Comparison of ENCODE assay signal across 26 mouse cellular contexts in the genomic region with DNA sequence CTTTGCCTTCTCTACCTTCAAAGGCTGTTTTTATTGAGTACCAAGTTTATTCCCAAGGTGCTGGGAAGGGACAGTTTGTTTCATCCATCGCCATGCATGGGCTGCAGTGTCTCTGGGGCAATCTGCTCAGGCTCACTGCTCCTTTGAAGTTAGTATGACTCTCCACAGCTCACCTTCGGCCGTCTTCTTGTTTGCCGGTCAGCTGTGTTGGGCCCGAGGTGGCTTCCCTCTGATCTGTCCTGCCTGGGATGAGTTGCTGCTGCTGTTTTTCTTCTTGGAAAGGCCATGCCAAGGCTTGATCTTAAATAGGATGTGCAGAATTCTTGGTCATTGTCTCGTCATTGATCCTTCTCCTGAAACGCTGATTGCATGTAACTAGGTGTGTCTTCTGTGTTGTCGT. TPM values are rescaled to one million over a fixed set of nuclear protein-coding genes. Genes with fewer than 3 reads are reported as not detected.
DNase-seq lines count a peak whose midpoint lies in the region; ATAC-seq and TF ChIP-seq lines count a peak whose summit lies in the region.
"Had no signal": no experiment of that assay in that cellular context is flagged by ENCODE, and none has a peak within 500 bp of the region (broad histone marks: within the 10 kb centered on the region; RNA-seq: fewer than 3 reads in every experiment).

No protein-coding gene starts in this region.

- no peak overlapping the region for H3K4me2 ChIP-seq in heart, embryonic 13.5 days
- no peak overlapping the region for H3K4me2 ChIP-seq in limb, embryonic 12.5 days
- peak overlapping the region; percentile 69 for H3K4me2 ChIP-seq in liver, embryonic 14.5 days (ENCODE audit: low read depth)
- no peak overlapping the region for H3K4me2 ChIP-seq in stomach, postnatal 0 days (replicated peaks; ENCODE audit: low read depth)
- H3K4me2 ChIP-seq: embryonic facial prominence, embryonic 15.5 days; midbrain, embryonic 15.5 days; neural tube, embryonic 13.5 days had no signal

- no peak overlapping the region for H3K4me3 ChIP-seq in heart, embryonic 13.5 days
- H3K4me3 ChIP-seq in limb, embryonic 12.5 days (replicated peaks): no peak overlapping the region
- no peak overlapping the region for H3K4me3 ChIP-seq in limb, embryonic 10.5 days
- no peak overlapping the region for H3K4me3 ChIP-seq in liver, embryonic 14.5 days (ENCODE audit: insufficient read depth in 1 of 2, low read depth in 2 of 2, low read length in 2 of 2)
- H3K4me3 ChIP-seq in stomach, postnatal 0 days (ENCODE audit: low read depth, low read length): no peak overlapping the region
- H3K4me3 ChIP-seq in layer of hippocampus, adult 2 months: no peak overlapping the region
- H3K4me3 ChIP-seq: embryonic facial prominence, embryonic 15.5 days; forebrain, embryonic 10.5 days; midbrain, embryonic 15.5 days; myocyte; neural tube, embryonic 13.5 days had no signal

- no peak overlapping the region for H3K9ac ChIP-seq in heart, embryonic 13.5 days
- no peak overlapping the region for H3K9ac ChIP-seq in limb, embryonic 12.5 days (replicated peaks)
- H3K9ac ChIP-seq in liver, embryonic 14.5 days (replicated peaks): no peak overlapping the region
- no peak overlapping the region for H3K9ac ChIP-seq in stomach, postnatal 0 days (ENCODE audit: low read length)
- H3K9ac ChIP-seq: embryonic facial prominence, embryonic 15.5 days; midbrain, embryonic 15.5 days; neural tube, embryonic 13.5 days had no signal

- intact Hi-C loops in heart, postnatal 14 days (cut with DNase I): no loop called here

- H3K36me3 ChIP-seq in heart, embryonic 13.5 days: peaks cover 4% of the 10 kb centered on the region; the same call in 1 of the 2 replicates
- H3K36me3 ChIP-seq in limb, embryonic 12.5 days: 0 out of 2 replicates have a peak, but pooled peaks cover 5% of the 10 kb centered on the region
- peaks cover 24% of the 10 kb centered on the region for H3K36me3 ChIP-seq in limb, embryonic 10.5 days
- H3K36me3 ChIP-seq in liver, embryonic 14.5 days (replicated peaks; ENCODE audit: control insufficient read depth, insufficient read depth, low read depth): peaks cover 3% of the 10 kb centered on the region
- H3K36me3 ChIP-seq in stomach, postnatal 0 days (ENCODE audit: control insufficient read depth, insufficient read depth, low read length): no peaks in the 10 kb centered on the region
- H3K36me3 ChIP-seq: embryonic facial prominence, embryonic 15.5 days; midbrain, embryonic 15.5 days; neural tube, embryonic 13.5 days had no signal

- H3K9me3 ChIP-seq in heart, embryonic 13.5 days: peaks cover 4% of the 10 kb centered on the region; the same call in 1 of the 2 replicates
- peaks cover 7% of the 10 kb centered on the region; the same call in 1 of the 2 replicates for H3K9me3 ChIP-seq in limb, embryonic 12.5 days
- no peaks in the 10 kb centered on the region for H3K9me3 ChIP-seq in limb, embryonic 10.5 days (replicated peaks)
- H3K9me3 ChIP-seq in liver, embryonic 14.5 days (ENCODE audit: control insufficient read depth, low read length): no peaks in the 10 kb centered on the region
- H3K9me3 ChIP-seq in stomach, postnatal 0 days (ENCODE audit: control insufficient read depth, low read length): no peaks in the 10 kb centered on the region
- H3K9me3 ChIP-seq: embryonic facial prominence, embryonic 15.5 days; midbrain, embryonic 15.5 days; neural tube, embryonic 13.5 days had no signal

- peaks cover 61% of the 10 kb centered on the region for H3K4me1 ChIP-seq in heart, embryonic 13.5 days
- peaks cover 56% of the 10 kb centered on the region for H3K4me1 ChIP-seq in limb, embryonic 12.5 days (replicated peaks)
- peaks cover 57% of the 10 kb centered on the region for H3K4me1 ChIP-seq in limb, embryonic 10.5 days
- H3K4me1 ChIP-seq in liver, embryonic 14.5 days (replicated peaks; ENCODE audit: control insufficient read depth in 2 of 2, insufficient read depth in 2 of 2, low read length in 1 of 2): peaks cover 65 to 68% of the 10 kb centered on the region in 2 experiments
- peaks cover 18% of the 10 kb centered on the region; the same call in 1 of the 2 replicates for H3K4me1 ChIP-seq in stomach, postnatal 0 days (replicated peaks; ENCODE audit: control insufficient read depth, insufficient read depth)

- no peak for DNase-seq in heart, postnatal 14 days
- DNase-seq in limb, embryonic 10.5 days (ENCODE audit: low spot score): no peak
- DNase-seq in liver, embryonic 14.5 days (ENCODE audit: low read depth in 3 of 3, low spot score in 3 of 3): no peak
- DNase-seq in stomach, postnatal 0 days (ENCODE audit: low spot score): no peak
- DNase-seq in layer of hippocampus, adult 2 months (ENCODE audit: low spot score in 2 of 2): no peak
- DNase-seq: cerebellum, adult 11-12 months; cerebellum, postnatal 14 days; gastrocnemius, postnatal 14 days; kidney, postnatal 36 days; layer of hippocampus, adult 9-11 months; retina, postnatal 1 day; thymus, adult 2 months; thymus, postnatal 4 days had no signal

- no peaks in the 10 kb centered on the region for H3K27me3 ChIP-seq in heart, embryonic 13.5 days (replicated peaks)
- no peaks in the 10 kb centered on the region for H3K27me3 ChIP-seq in limb, embryonic 12.5 days
- H3K27me3 ChIP-seq in limb, embryonic 10.5 days (ENCODE audit: low read depth, poor library complexity, severe bottlenecking): no peaks in the 10 kb centered on the region
- no peaks in the 10 kb centered on the region for H3K27me3 ChIP-seq in liver, embryonic 14.5 days (ENCODE audit: control insufficient read depth, insufficient read depth, low read length)
- no peaks in the 10 kb centered on the region for H3K27me3 ChIP-seq in stomach, postnatal 0 days (ENCODE audit: control insufficient read depth, insufficient read depth, low read length)
- H3K27me3 ChIP-seq: embryonic facial prominence, embryonic 15.5 days; midbrain, embryonic 15.5 days; neural tube, embryonic 13.5 days; Patski had no signal

- TF ChIP-seq EP300 in liver, embryonic 14.5 days (IDR thresholded peaks at IDR 0.05; ENCODE audit: low read depth): no peak
- TF ChIP-seq EP300 in stomach, postnatal 0 days (optimal IDR thresholded peaks at IDR 0.05): no peak

- ATAC-seq in heart, embryonic 13.5 days (ENCODE audit: extremely low read depth, insufficient number of reproducible peaks, low FRiP score, low TSS enrichment): no peak
- no peak for ATAC-seq in limb, embryonic 12.5 days (ENCODE audit: insufficient number of reproducible peaks, insufficient read depth, low FRiP score, low TSS enrichment, low read depth)
- ATAC-seq in liver, embryonic 14.5 days (ENCODE audit: insufficient read depth): no peak
- ATAC-seq in stomach, postnatal 0 days (ENCODE audit: low FRiP score, low TSS enrichment): no peak
- ATAC-seq in erythroblast, adult 5-6 weeks (replicated peaks; ENCODE audit: low FRiP score, poor library complexity, severe bottlenecking): no peak
- ATAC-seq: forebrain, embryonic 16.5 days; intestine, postnatal 0 days; lung, postnatal 0 days; midbrain, embryonic 15.5 days; Patski had no signal

- H3K27ac ChIP-seq in heart, embryonic 13.5 days (replicated peaks): peak overlapping the region; percentile 69
- H3K27ac ChIP-seq in limb, embryonic 12.5 days: peak overlapping the region; percentile 68; the same call in 1 of the 2 replicates
- no peak overlapping the region for H3K27ac ChIP-seq in limb, embryonic 10.5 days
- H3K27ac ChIP-seq in liver, embryonic 14.5 days: peak overlapping the region; percentile 83
- peak overlapping the region; percentile 71 for H3K27ac ChIP-seq in stomach, postnatal 0 days (replicated peaks)
- no peak overlapping the region for H3K27ac ChIP-seq in layer of hippocampus, adult 2 months
- H3K27ac ChIP-seq: forebrain, embryonic 10.5 days; macrophage; midbrain, embryonic 15.5 days; neural tube, embryonic 13.5 days had no signal

- 84% methylated on average over 8 of the region's 8 CpGs for WGBS in heart, embryonic 13.5 days
- 63% methylated on average over 8 of the region's 8 CpGs for WGBS in limb, embryonic 12.5 days
- 66% methylated on average over 8 of the region's 8 CpGs for WGBS in limb, embryonic 10.5 days
- 74% methylated on average over 8 of the region's 8 CpGs for WGBS in liver, embryonic 14.5 days (ENCODE audit: insufficient replicate concordance)
- 65% methylated on average over 8 of the region's 8 CpGs for WGBS in stomach, postnatal 0 days

- no peak for TF ChIP-seq CTCF in liver, embryonic 14.5 days (IDR thresholded peaks at IDR 0.05; ENCODE audit: low read depth)
- no peak for TF ChIP-seq CTCF in stomach, postnatal 0 days (IDR thresholded peaks at IDR 0.05; ENCODE audit: low read depth)
- TF ChIP-seq CTCF in layer of hippocampus, adult 2 months (conservative IDR thresholded peaks at IDR 0.05): no peak

RNA-seq across cellular contexts. Expression of a gene that starts 9.3 kb away (rescaled TPM):
- polyA plus RNA-seq in heart, embryonic 13.5 days (2015; fragmentation: Nextera tagmentation; extraction: Ambion mirVana): 36.8 and 41.4 TPM in 2 replicates
- 10 to 100 TPM; 62.2 to 66.8 TPM for total RNA-seq in heart, postnatal 14 days (2021)
- 53.2 and 55.5 TPM in 2 replicates for polyA plus RNA-seq in limb, embryonic 12.5 days (2016; fragmentation: Nextera tagmentation; extraction: Ambion mirVana)
- polyA plus RNA-seq in limb, embryonic 10.5 days (2016; fragmentation: Nextera tagmentation; extraction: Ambion mirVana): 47.5 and 59.2 TPM in 2 replicates
- 20.7 and 24.1 TPM in 2 replicates for polyA plus RNA-seq in liver, embryonic 14.5 days (2012; rRNA removed)
- polyA plus RNA-seq in liver, embryonic 14.5 days (2014; fragmentation: Nextera tagmentation; extraction: Ambion mirVana): 28.1 and 33.5 TPM in 2 replicates
- polyA plus RNA-seq in stomach, postnatal 0 days (2015; fragmentation: Nextera tagmentation; extraction: Ambion mirVana): 32.7 and 34.6 TPM in 2 replicates
- total RNA-seq in erythroblast, adult 5-6 weeks (2015; ENCODE audit: low replicate concordance): 105 and 106 TPM in 2 replicates
- total RNA-seq in erythroblast, adult 5-6 weeks (2017; ENCODE audit: low replicate concordance): 145 and 205 TPM in 2 replicates
- total RNA-seq in layer of hippocampus, adult 2 months (2021): 10 to 100 TPM; 43.7 to 46.1 TPM

Comparison
In these comparisons a context has a peak if more than half of its experiments do, and no peak if none do; other contexts are left out.
1. H3K27ac ChIP-seq: peak in heart, embryonic 13.5 days (single experiment), limb, embryonic 12.5 days (single experiment), liver, embryonic 14.5 days (single experiment) and stomach, postnatal 0 days (single experiment); none in limb, embryonic 10.5 days (single experiment) and layer of hippocampus, adult 2 months (single experiment).